Mouse (Mus musculus) liver, embryonic 12.5 days (tissue): ENCODE data around the gene Vegfa. TPM values are rescaled to one million over a fixed set of nuclear protein-coding genes. Genes with fewer than 3 reads are reported as not detected.

Source experiments
- ATAC-seq: fragments of 200-750 bp; cut with Nextera tagmentation; 2 replicates; pipeline ENCODE4 v1.8.0; 2017; ENCODE audit warnings: moderate number of reproducible peaks, mild to moderate bottlenecking, moderate library complexity
- H3K27ac ChIP-seq: fragments of 300-500 bp; sonication (generic); 2 replicates; pipeline ENCODE4 v1.5.1; 2016; ENCODE audit warnings: mild to moderate bottlenecking
- H3K27me3 ChIP-seq: fragments of 300-500 bp; sonication (generic); replicated peaks from 2 replicates; pipeline ENCODE4 v1.6.1; 2016; ENCODE audit warnings: mild to moderate bottlenecking, moderate library complexity
- H3K36me3 ChIP-seq: fragments of 300-500 bp; sonication (generic); 2 replicates; pipeline ENCODE4 v1.6.1; 2016; ENCODE audit warnings: mild to moderate bottlenecking, moderate library complexity
- H3K4me1 ChIP-seq: fragments of 300-500 bp; sonication (generic); 2 replicates; pipeline ENCODE4 v1.6.1; 2016
- H3K4me2 ChIP-seq: fragments of 300-500 bp; sonication (generic); 2 replicates; pipeline ENCODE4 v1.6.1; 2016; ENCODE audit warnings: mild to moderate bottlenecking, moderate library complexity
- H3K4me3 ChIP-seq: fragments of 300-500 bp; sonication (generic); 2 replicates; pipeline ENCODE4 v1.5.1; 2016; ENCODE audit warnings: mild to moderate bottlenecking, moderate library complexity
- H3K9ac ChIP-seq: fragments of 300-500 bp; sonication (generic); 2 replicates; pipeline ENCODE4 v1.6.1; 2016; ENCODE audit warnings: mild to moderate bottlenecking, moderate library complexity
- H3K9me3 ChIP-seq: fragments of 300-500 bp; sonication (generic); replicated peaks from 2 replicates; pipeline ENCODE4 v1.6.1; 2016; ENCODE audit warnings: mild to moderate bottlenecking, moderate library complexity
- WGBS: fragments of 180-500 bp; shearing (Covaris S2); methylation state at CpG from one replicate; pipeline ENCODE4 v1.1.7; 2016; ENCODE audit not compliant: insufficient replicate concordance; 5-methylcytosine and 5-hydroxymethylcytosine counted together
- polyA plus RNA-seq: library from polyadenylated mRNA; unstranded; fragments of >200 nt; fragmentation: Nextera tagmentation; extraction: Ambion mirVana; gene quantifications from 2 replicates; pipeline ENCODE4 v1.2.1, GENCODE M21; 2016

The Vegfa gene
- polyA plus RNA-seq, 1 experiment from 2014 or later, result 3.2 TPM

DNA sequence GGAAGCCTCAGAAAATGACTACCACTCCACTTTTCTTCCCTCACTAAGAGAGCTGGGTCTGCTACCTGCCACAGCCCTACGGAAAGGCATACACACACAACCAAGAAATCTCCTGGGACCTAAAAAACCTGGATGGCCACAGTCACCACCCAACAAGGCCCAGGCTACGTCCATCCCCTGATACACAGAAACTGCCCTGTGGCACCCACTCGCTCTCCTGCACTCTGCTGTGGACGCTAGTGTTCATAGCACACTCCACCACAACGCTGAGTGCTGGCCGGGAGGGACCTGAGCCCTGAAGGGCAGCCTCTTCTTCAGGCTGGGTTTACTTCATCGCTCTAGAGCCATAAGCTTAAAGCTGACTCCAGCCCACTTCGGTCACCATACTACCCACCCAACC lies 8.6 kb downstream of the Vegfa start:
- Histone ChIP-seq H3K9ac (no peak overlapping the region), H3K9me3 (no peaks in the 10 kb centered on the region), H3K36me3 (peaks cover 93% of the 10 kb centered on the region), H3K4me3 (no peak overlapping the region), H3K27me3 (no peaks in the 10 kb centered on the region), H3K27ac (no peak overlapping the region), H3K4me1 (peaks cover 42% of the 10 kb centered on the region), H3K4me2 (no peak overlapping the region)
- 86% methylated on average over 8 of the region's 8 CpGs for WGBS
- no peak for ATAC-seq

- Histone ChIP-seq H3K4me3 (no peak overlapping the region), H3K9me3 (no peaks in the 10 kb centered on the region), H3K27me3 (no peaks in the 10 kb centered on the region), H3K27ac (no peak overlapping the region), H3K9ac (no peak overlapping the region), H3K36me3 (peaks cover 99% of the 10 kb centered on the region), H3K4me2 (no peak overlapping the region), H3K4me1 (peaks cover 36% of the 10 kb centered on the region)
- no peak for ATAC-seq
- 68% methylated on average over 6 of the region's 6 CpGs for WGBS
These were observed 9.2 kb downstream of the Vegfa start for GRCm38 (mm10) chr17:46022934-46023333.

- 71% methylated on average over 4 of the region's 4 CpGs for WGBS
- ATAC-seq, result no peak
These were observed 9.7 kb downstream of the Vegfa start for GRCm38 (mm10) chr17:46022427-46022826.

DNA sequence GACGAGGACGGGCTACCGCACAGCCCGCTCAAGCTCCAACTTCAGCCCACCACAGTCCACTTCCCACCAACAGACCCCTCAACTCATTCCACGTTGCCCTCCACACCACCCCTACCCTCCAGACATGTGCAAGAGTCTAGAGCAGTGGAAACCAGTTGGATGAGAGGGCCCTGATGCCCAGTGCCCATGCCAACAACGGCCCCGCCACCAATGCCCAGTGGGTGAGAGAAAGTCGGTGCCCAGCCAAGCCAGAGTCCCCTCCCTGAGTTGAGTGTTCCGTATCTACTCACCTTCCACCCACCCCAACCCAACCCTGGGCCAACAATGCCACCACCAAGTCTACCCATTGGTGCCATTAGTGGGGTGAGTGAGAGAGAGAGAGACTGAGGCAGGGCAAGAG lies 10.4 kb downstream of the Vegfa start:
- H3K4me3 ChIP-seq, result no peak overlapping the region
- H3K4me2 ChIP-seq, result no peak overlapping the region
- no peak for ATAC-seq
- H3K36me3 ChIP-seq, result peaks cover 97% of the 10 kb centered on the region
- H3K27me3 ChIP-seq, result no peaks in the 10 kb centered on the region
- 92% methylated on average over 9 of the region's 9 CpGs for WGBS
- H3K9me3 ChIP-seq, result no peaks in the 10 kb centered on the region
- H3K9ac ChIP-seq, result no peak overlapping the region
- H3K27ac ChIP-seq, result no peak overlapping the region
- peaks cover 24% of the 10 kb centered on the region for H3K4me1 ChIP-seq

More at GRCm38 (mm10) chr17:46022427-46022826, 9.7 kb downstream of the Vegfa start:
- no peaks in the 10 kb centered on the region for H3K9me3 ChIP-seq
- no peak overlapping the region for H3K9ac ChIP-seq
- H3K27me3 ChIP-seq, result no peaks in the 10 kb centered on the region
- H3K36me3 ChIP-seq, result peaks cover 99% of the 10 kb centered on the region
- H3K4me2 ChIP-seq, result no peak overlapping the region
- no peak overlapping the region for H3K27ac ChIP-seq
- no peak overlapping the region for H3K4me3 ChIP-seq
- H3K4me1 ChIP-seq, result peaks cover 30% of the 10 kb centered on the region

DNA sequence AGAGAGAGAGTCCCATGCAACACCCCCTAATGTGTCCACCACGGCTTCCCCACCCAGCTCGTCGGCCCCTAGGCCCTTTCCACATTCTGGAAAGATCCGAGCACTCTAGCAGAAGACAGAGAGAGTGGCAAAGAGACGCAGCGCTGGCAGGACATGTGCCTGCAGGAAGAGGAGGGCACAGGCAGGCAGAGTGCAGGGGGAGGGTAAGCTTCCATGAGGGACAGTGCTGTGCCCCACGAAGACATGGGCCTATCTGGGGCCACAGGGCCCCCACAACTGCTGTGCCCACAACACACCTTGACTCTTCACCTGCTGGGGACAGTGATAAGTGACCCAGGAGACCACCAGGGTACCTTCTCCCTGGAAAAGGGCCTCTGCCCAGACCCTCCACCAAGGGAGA lies 11.0 kb downstream of the Vegfa start:
- Histone ChIP-seq H3K4me1 (peaks cover 18% of the 10 kb centered on the region; the same call in 1 of the 2 replicates), H3K9me3 (no peaks in the 10 kb centered on the region), H3K9ac (no peak overlapping the region), H3K27me3 (no peaks in the 10 kb centered on the region), H3K36me3 (peaks cover 97% of the 10 kb centered on the region), H3K27ac (no peak overlapping the region), H3K4me2 (no peak overlapping the region), H3K4me3 (no peak overlapping the region)
- 81% methylated on average over 7 of the region's 7 CpGs for WGBS
- ATAC-seq, result no peak

DNA sequence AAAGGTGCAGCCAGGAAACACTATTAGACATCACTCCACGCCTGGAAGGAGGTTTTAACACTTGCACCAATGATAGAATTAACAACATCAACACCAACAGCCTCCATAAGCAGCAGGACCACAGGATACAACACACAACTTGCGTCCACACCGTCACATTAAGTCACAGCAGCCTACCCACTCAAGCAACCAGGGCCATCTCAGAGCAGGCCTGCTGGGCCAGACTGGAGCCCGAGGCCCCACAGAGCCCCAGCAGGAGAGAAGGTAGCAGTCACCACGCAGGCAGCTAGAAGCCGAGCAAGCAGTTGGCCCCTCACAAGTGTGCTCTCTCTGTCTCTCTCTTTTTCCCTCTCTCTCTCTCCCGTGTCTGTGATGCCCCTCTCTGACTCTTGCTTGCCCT lies 11.6 kb downstream of the Vegfa start:
- Histone ChIP-seq H3K4me1 (0 out of 2 replicates have a peak, but pooled peaks cover 13% of the 10 kb centered on the region), H3K36me3 (peaks cover 97% of the 10 kb centered on the region), H3K27ac (no peak overlapping the region), H3K4me2 (no peak overlapping the region), H3K4me3 (no peak overlapping the region), H3K9ac (no peak overlapping the region), H3K27me3 (no peaks in the 10 kb centered on the region), H3K9me3 (no peaks in the 10 kb centered on the region)
- 69% methylated on average over 7 of the region's 7 CpGs for whole genome bisulfite sequencing
- no peak for ATAC-seq

DNA sequence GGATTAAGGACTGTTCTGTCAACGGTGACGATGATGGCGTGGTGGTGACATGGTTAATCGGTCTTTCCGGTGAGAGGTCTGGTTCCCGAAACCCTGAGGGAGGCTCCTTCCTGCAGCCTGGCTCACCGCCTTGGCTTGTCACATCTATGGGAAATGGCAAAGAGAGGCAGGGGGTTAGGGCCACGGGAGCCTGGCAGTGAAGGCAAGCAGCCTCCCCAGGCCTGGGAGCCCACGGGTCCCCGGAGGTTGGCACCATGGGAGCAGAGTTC lies 13.5 kb downstream of the Vegfa start:
- Histone ChIP-seq H3K27me3 (no peaks in the 10 kb centered on the region), H3K4me3 (no peak overlapping the region), H3K9ac (no peak overlapping the region), H3K27ac (no peak overlapping the region), H3K4me1 (0 out of 2 replicates have a peak, but pooled peaks cover 11% of the 10 kb centered on the region), H3K4me2 (no peak overlapping the region), H3K36me3 (peaks cover 83% of the 10 kb centered on the region), H3K9me3 (no peaks in the 10 kb centered on the region)
- WGBS, result 90% methylated on average over 10 of the region's 10 CpGs
- ATAC-seq, result no peak

DNA sequence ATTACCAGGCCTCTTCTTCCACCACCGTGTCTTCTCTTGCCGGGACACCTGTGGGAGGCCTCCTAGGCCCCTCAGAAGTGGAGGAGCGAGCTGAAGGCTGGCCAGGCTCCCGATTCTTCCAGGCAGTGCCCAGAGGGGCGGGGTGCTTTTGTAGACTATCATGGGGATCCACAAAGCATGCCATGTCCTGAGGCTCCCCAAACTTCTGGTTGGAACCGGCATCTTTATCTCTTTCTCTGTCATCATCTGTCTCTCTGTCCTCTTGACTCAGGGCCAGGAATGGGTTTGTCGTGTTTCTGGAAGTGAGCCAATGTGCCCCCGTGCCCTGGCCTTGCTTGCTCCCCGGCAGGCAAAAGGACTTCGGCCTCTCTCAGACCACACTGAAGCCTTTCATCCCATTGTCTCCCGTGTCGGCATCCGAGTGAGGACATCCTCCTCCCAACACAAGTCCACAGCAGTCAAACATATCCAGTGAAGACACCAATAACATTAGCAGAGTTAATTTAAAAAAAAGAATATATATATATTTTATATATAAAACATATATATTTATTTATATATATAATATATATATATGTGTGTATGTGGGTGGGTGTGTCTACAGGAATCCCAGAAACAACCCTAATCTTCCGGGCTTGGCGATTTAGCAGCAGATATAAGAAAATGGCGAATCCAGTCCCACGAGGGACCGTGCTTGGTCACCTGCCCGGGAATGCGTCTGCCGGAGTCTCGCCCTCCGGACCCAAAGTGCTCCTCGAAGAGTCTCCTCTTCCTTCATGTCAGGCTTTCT lies 14.0 kb downstream of the Vegfa start:
- Histone ChIP-seq H3K27me3 (no peaks in the 10 kb centered on the region), H3K4me2 (no peak overlapping the region), H3K27ac (no peak overlapping the region), H3K9me3 (no peaks in the 10 kb centered on the region), H3K4me1 (0 out of 2 replicates have a peak, but pooled peaks cover 11% of the 10 kb centered on the region), H3K9ac (no peak overlapping the region), H3K4me3 (no peak overlapping the region), H3K36me3 (peaks cover 77% of the 10 kb centered on the region)
- WGBS, result 78% methylated on average over 24 of the region's 24 CpGs
- peak; percentile 44; the same call in 1 of the 2 replicates for ATAC-seq

- Histone ChIP-seq H3K27me3 (no peaks in the 10 kb centered on the region), H3K4me2 (no peak overlapping the region), H3K4me3 (no peak overlapping the region), H3K4me1 (peaks cover 17% of the 10 kb centered on the region; the same call in 1 of the 2 replicates), H3K9me3 (no peaks in the 10 kb centered on the region), H3K36me3 (peaks cover 62% of the 10 kb centered on the region), H3K27ac (no peak overlapping the region), H3K9ac (no peak overlapping the region)
- WGBS, result 78% methylated on average over 5 of the region's 5 CpGs
- ATAC-seq, result no peak
These were observed 15.6 kb downstream of the Vegfa start for GRCm38 (mm10) chr17:46016617-46017016.

DNA sequence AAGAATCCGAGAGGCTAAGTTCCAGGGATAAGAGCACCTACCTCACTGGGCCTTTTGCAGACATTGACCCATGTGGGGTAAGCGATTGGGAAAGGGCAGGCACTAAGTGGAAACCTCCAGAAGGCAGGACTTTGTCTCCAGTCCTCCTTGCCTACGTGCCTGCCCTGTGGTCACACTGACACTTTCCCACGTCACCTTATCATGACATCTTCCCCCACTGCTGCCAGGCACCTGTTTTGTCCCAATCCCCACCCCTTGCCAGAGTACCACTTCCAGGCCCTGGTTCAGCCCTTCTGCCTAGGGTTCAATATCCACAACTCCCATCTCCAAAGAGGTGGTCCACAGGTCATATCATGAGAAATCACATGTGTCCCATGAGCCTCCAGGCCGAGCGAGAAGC lies 16.2 kb downstream of the Vegfa start:
- H3K27me3 ChIP-seq, result no peaks in the 10 kb centered on the region
- no peak overlapping the region for H3K27ac ChIP-seq
- H3K4me1 ChIP-seq, result peaks cover 12% of the 10 kb centered on the region; the same call in 1 of the 2 replicates
- no peak overlapping the region for H3K4me2 ChIP-seq
- H3K36me3 ChIP-seq, result peaks cover 56% of the 10 kb centered on the region
- 77% methylated on average over 6 of the region's 6 CpGs for WGBS
- no peak overlapping the region for H3K9ac ChIP-seq
- no peak for ATAC-seq
- H3K9me3 ChIP-seq, result no peaks in the 10 kb centered on the region
- no peak overlapping the region for H3K4me3 ChIP-seq

DNA sequence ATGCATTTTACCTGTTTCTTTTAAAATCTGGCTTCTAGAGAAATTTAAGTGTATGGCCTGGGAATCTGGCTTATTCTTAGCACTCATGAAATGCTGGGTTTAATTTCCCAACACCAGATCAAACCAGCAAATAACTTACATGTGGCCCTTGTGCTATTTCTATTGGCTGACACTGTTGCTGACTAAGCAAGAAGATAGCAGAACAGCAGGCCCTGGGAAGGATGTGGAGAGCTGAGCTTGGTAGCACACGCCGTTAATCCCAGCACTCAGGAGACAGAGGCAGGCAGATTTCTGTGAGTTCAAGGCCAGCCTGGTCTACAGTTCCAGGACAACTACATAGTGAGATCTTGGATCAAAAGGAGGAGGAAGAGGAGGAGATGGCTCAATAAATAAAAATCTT lies 17.2 kb downstream of the Vegfa start:
- no peaks in the 10 kb centered on the region for H3K9me3 ChIP-seq
- no peak overlapping the region for H3K4me2 ChIP-seq
- no peak overlapping the region for H3K4me3 ChIP-seq
- ATAC-seq, result no peak
- no peak overlapping the region for H3K27ac ChIP-seq
- H3K4me1 ChIP-seq, result peaks cover 7% of the 10 kb centered on the region; the same call in 1 of the 2 replicates
- H3K9ac ChIP-seq, result no peak overlapping the region
- WGBS, result 81% methylated on average over 2 of the region's 2 CpGs
- H3K36me3 ChIP-seq, result peaks cover 45% of the 10 kb centered on the region
- no peaks in the 10 kb centered on the region for H3K27me3 ChIP-seq

- Histone ChIP-seq H3K36me3 (peaks cover 31% of the 10 kb centered on the region), H3K27me3 (no peaks in the 10 kb centered on the region), H3K27ac (no peak overlapping the region), H3K9ac (no peak overlapping the region), H3K4me2 (no peak overlapping the region), H3K4me1 (peaks cover 10% of the 10 kb centered on the region; the same call in 1 of the 2 replicates), H3K9me3 (no peaks in the 10 kb centered on the region), H3K4me3 (no peak overlapping the region)
- no peak for ATAC-seq
- WGBS, result 70% methylated on average over 15 of the region's 15 CpGs
These were observed 18.6 kb downstream of the Vegfa start for GRCm38 (mm10) chr17:46013549-46013948.

DNA sequence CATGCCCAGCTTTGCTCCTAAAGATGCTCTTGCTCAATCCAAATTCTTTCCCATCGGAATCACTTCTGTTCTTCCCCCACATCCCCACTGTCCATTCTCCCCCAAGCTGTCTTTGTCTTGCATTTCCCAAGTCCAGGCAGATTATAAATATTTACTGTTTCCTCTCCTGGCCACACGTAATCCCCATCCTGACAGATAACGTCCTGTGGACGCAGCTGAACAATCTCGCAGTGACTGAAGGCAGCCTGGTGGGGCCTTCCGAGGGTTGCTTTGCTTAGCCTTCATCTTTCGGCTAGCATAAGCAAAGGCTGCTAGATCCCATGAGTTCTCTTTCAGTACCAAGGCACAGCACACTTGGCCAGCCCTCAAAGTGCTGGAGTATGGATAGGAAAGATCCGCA lies 20.0 kb downstream of the Vegfa start:
- H3K4me1 ChIP-seq, result peaks cover 10% of the 10 kb centered on the region; the same call in 1 of the 2 replicates

More for the DNA sequence above, 20.0 kb downstream of the Vegfa start:
- Histone ChIP-seq H3K9me3 (no peaks in the 10 kb centered on the region), H3K27ac (no peak overlapping the region), H3K36me3 (peaks cover 18% of the 10 kb centered on the region), H3K4me2 (no peak overlapping the region), H3K4me3 (no peak overlapping the region), H3K27me3 (no peaks in the 10 kb centered on the region), H3K9ac (no peak overlapping the region)
- no peak for ATAC-seq
- WGBS, result 47% methylated on average over 8 of the region's 8 CpGs
